Mouse (Mus musculus): ENCODE measurements around the gene Rbbp4.
A peak's percentile ranks its signal among the peaks of the same experiment; 100 is the strongest.

Rbbp4 gene

DNA sequence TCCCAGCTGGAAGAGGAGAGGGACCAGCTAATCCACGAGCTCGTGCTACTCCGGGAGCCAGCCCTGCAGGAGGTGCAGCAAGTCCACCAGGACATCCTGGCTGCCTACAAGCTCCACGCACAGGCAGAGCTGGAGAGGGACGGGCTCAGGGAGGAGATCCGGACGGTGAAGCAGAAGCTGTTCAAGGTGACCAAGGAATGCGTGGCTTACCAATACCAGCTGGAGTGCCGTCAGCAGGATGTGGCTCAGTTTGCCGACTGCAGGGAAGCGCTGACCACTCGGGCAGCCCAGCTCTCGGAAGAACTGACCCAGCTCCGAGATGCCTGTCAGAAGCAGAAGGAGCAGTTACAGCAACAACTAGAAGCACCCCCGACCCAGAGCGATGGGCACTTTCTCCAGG lies 41.5 kb downstream of the Rbbp4 start:
- no peak for DNase-seq (ENCODE audit: low spot score in 2 of 2)

GRCm38 (mm10) chr4:129292831-129293230 lies 42.3 kb downstream of the Rbbp4 start:
- DNase-seq (ENCODE audit: low spot score in 2 of 2): no peak

- DNase-seq (ENCODE audit: low spot score in 2 of 2): no peak
Measured at GRCm38 (mm10) chr4:129289671-129290070, 45.5 kb downstream of the Rbbp4 start.

DNA sequence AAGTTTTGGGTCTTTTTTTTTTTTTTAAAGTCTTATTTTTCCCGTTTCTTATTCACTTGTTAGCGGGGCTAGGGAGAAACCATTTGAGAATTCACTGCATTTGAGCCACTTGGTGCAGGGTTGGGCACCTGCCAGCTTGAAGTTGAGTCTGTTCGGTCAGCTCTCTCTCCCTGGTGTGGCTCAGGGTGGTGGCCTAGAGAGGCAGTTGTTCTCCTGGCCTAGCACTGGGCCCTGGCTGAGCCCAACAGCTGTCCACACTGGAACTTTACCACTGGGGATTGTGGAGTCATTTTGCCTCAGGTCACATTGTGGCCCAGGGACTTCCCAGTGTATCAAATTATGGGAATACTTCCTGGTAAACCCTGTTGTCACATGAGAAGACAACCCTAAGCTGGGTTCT lies 47.1 kb downstream of the Rbbp4 start:
- DNase-seq (ENCODE audit: low spot score in 2 of 2): no peak

- no peak for DNase-seq (ENCODE audit: low spot score in 2 of 2)
Measured at GRCm38 (mm10) chr4:129287472-129287981, 47.6 kb downstream of the Rbbp4 start, which contains the start of gene Sync. Gene Sync, plus strand, starts transcription at chr4:129287617.

DNA sequence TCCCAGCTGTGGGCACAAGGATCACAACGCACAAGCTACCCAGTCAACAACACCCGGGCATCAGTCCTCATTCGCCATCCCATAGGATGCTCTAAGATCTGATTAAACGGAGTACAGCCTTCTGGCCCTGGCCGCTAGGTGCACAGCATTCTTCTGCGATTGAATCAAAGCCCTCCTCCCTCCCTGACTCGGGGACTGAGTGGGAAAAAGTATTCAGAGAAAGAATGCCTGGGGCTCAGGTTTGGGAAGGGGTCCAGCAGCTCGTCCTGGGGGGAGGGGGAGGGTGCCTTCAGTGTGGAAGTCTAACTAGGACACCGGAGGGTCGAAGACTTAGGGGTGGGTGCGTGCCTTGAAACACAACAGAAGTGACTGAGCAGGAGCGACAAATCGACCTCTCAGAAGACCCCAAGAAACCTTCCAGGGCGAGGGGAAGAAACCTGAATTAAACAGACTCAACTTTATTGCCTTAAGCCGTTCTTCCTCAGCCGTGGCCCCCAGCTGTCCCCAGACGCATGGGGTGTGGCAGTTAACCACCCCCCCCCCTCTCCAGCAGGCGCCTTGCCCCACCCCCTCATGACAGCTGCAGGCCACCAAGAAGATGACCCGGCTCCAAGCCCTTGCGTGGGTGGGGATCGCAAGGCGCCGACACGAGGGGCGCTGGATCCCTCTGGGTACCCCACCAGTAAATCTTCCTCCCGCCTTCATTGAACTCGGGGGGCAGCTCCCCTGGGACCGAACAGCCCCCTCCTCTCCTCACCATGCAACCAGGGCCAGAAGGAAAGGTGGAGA lies 48.3 kb downstream of the Rbbp4 start:
- DNase-seq (ENCODE audit: low spot score in 2 of 2): no peak

DNA sequence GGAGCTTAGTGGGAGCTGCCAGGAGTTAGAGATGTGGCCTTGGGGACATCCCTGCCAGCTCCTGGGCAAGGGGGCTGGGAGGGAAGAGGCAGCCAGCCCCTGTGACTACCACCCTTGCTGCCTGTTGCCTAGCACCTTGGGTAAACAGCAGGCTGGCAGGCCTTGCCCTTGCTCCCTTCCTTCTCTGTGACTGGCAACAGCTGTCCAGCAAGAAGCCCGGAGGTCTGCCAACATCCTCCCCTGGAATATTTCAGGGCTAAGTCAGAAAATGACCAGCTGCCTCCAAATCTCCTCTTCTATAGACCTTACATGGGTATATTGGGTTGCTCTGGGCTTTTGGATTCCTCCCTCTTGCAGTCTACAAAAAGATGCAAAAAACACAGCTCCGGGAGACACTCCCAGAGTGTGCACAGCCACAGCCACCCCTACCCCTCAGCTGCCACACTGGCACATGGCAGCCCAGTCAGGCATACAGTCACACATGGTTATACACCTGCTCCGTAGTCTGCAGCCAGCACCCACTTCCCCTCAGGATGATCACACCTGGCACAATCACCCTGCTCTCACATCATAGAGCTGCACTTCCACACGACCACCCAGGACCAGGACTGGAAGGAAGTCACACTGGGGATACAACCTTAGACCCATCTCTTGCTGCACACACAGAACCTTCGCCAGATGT lies 49.0 kb downstream of the Rbbp4 start:
- no peak for DNase-seq (ENCODE audit: low spot score in 2 of 2)

GRCm38 (mm10) chr4:129284685-129285084 lies 50.5 kb downstream of the Rbbp4 start:
- DNase-seq (ENCODE audit: low spot score in 2 of 2): no peak

DNA sequence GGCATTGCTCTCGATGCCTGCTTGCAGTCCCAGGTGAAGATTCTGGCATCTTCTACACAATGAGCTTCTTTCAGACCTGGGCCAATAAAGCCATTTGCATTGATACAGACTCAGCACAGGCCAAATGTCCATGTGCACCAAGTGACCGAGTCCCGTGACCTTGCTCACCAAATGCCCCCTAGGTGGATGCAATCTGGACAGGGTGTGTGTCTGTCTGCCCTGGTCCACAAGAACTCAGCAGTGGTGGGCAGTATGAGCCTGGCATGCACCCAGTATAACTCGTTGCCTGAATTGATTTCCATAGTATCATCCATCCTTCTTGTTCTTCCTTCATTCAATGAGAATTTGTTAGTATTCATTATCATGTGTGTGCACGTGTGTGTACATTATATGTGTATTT lies 51.9 kb downstream of the Rbbp4 start:
- no peak for DNase-seq (ENCODE audit: low spot score in 2 of 2)

DNA sequence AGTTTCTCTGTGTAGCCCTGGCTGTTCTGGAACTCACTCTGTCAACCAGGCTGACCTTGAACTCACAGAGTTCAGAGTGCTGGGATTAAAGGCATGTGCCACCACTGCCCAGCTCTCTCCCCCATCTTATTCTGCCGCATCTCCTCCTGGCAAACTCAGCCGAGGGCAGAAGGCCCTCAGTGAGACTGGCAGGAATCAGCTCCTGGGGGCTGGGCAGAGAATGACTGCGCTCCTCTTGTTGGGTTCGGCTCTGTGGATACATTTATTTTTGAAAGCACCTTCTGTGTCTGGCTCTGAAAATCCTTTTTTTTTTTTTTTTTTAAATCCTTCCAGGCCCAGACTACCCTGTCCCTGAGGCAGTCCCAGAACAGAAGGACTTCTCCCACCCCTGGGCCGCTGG lies 52.4 kb downstream of the Rbbp4 start:
- no peak for DNase-seq (ENCODE audit: low spot score in 2 of 2)

GRCm38 (mm10) chr4:129276453-129276865 lies 58.7 kb downstream of the Rbbp4 start:
- peak; percentile 96 to 99 for DNase-seq (ENCODE audit: low spot score in 2 of 2)

- no peak for DNase-seq (ENCODE audit: low spot score in 2 of 2)
Measured at GRCm38 (mm10) chr4:129272756-129273046, 62.5 kb downstream of the Rbbp4 start.

DNA sequence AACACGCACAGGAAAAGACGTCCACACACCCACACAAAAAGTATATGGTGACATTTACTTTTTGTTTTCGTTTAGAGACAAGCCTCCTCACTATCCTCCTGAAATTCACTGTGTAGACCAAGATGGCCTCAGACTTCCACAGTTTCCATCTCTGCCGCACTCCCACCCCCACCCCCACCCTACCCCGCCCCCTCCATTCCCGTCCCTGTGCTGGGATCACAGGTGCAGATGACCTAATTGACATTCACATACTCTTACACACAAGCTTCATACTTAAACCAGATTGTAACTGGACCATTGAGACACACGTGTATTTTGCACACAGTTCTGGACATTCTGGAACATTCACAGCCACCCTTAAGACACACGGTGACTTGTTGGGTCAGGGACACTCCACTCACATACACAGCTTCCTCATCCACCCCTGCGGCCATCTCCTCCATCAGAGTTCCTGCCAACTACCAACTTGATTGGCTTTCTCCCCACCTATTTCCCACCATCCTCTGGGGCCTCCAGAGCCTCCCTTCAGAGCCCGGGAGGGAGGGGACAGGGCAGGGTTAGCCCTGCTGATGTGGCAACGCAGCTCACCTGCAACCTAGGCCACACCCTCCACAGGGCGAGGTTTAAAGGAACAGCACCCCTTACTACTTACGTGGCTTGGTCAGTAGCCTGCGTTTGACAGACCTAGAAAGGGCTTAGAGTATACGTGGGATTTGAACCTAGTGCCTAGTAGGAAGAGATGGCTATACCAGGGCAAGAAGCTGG lies 63.0 kb downstream of the Rbbp4 start:
- DNase-seq (ENCODE audit: low spot score in 2 of 2): no peak

DNA sequence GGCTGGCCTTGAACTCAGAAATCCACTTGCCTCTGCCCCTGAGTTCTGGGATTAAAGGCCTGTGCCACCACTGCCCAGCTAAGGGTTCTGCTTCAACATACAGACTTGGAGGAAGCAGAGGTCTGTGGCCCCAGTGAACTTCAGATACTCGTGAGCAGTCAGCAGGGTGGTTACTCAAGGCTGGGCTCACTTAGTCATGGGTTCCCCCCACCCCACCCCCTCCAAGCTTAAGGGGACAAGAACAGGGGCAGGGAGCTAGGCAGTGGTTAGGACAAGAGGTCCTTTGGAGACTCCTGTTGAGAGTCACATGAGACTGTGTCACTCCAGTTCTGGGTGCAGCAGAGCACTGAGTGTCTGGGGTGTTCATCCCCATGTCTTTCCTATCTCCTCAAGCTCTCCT lies 66.5 kb downstream of the Rbbp4 start:
- no peak for DNase-seq (ENCODE audit: low spot score in 2 of 2)

GRCm38 (mm10) chr4:129266821-129267220 lies 68.3 kb downstream of the Rbbp4 start:
- no peak for DNase-seq (ENCODE audit: low spot score in 2 of 2)

DNA sequence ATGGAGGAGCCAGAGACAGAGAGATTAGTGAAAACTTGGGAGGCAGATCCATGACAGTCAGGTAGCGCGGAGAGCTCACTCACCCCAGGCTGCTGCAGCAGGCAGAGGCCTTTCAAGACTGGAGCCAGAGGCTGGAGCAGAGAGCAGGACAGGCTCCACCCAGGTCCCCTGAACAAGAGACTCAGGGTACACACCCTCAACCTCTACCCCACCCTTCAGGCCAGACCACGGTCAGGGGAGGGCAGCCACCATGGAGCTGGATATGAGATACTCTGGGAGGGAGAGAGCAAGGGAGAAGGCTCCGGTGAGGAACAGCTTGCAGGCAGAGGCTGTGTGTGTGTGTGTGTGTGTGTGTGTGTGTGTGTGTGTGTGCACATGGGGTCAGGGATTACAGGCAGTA lies 69.0 kb downstream of the Rbbp4 start:
- DNase-seq (ENCODE audit: low spot score in 2 of 2): no peak

DNA sequence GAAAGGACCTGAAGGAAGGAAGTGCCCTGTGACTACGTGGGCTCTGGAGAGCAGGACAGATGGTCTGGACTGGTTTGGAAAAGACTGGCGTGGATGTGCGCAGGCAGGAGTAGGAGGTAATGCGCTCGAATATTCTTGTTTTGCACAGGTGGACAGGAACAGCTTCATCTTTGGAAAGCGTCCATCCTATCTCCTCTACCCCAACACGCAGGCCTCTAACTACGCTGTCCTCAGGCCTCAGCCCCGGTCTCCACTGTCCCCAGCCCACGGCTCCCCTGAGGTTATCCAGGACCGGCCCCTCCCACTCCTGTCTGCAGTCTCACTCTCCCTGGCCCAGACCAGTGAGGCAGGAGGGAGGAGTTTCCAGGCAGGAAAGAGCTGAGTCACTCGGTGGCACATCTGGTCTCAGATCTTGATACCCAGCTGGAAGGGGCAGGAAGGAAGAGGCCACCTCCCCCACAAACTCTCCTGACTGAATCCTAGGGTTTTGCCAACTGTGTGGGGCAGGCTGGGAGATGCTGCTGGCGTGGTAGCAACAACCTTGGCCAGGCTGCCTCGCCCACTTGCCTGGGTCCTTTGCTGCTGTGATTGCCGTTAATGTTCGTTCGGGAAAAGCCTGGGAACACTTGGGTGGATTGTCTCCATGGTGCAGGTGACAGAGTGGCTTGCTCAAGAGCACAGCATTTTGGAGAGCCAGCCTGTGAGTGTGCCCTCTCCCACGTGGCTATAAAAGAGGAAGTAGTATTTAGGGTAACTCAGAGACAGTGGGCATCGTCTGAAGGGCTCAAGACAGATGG lies 71.7 kb downstream of the Rbbp4 start:
- peak; percentile 58 to 73 for DNase-seq (ENCODE audit: low spot score in 2 of 2)

DNA sequence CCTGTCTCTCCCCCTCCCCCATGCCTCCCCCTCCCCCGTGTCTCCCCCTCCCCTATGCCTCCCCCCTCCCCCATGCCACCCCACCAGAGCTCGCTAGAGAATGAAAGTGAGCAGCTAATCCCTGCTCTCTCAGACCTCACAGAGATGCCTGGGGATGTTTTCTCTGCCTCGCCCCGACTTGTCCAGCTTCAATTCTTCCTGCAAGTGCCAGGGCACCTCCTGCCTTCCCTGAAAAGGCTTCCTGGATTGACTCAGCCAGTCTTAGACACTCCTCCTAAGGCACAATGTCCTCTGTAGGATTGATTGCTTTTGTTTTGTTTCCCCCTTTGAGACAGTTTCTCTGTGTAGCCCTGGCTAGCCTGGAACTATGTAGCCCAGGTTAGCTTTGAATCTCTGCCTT lies 74.0 kb downstream of the Rbbp4 start, which contains the start of gene C77080:
TSS of gene C77080 (minus strand) at position 209 of the 400 bp plus-strand sequence.
- no peak for DNase-seq (ENCODE audit: low spot score in 2 of 2)

DNA sequence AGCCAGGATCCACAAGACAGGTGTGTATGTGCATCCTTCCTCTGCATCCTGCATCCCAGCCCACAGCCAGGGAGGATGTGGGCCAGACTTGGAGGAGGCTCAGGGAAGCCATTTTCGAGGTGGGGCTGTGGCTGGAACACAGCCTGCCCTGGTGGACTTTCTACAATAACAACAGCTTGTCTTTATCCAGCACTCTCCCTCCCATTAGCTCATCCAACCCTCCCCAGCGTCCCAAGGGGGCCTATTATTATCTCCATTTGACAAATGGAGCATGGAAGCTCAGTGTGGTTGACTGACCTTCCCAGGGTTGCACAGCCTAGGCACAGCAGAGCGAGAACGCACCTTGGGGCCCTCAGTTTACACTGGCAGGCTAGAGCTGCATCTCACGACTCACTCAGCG lies 74.5 kb downstream of the Rbbp4 start:
- peak in 1 of 2 experiments; percentile 58 for DNase-seq (ENCODE audit: low spot score in 2 of 2)

DNA sequence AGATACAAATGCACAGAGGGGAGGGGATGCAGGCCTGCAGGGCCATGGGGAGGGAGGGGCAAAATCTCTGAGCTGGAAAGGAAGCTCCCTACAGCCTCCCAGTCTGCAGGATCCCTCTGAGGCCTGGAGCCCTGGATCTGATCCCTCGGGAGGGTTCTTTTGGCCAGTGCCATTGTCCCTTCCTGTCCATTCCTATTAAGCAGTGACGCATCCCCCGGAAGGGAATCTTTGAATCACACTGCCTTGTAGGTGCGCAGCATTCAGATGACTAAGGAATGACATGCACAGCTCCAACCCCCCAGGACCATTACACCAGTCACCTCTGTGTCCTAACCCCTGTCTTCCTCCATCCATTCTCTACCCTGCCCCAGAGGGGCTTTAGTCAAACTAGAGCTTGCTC lies 76.1 kb downstream of the Rbbp4 start:
- no peak for DNase-seq (ENCODE audit: low spot score in 2 of 2)

Measured in spleen, postnatal 4 days (tissue).